Mouse (Mus musculus) small intestine, adult 2 months (tissue): ENCODE measurements around the gene Prrc2b.

Experiments used
- CTCF ChIP-seq: fragments of 200-500 bp; IDR thresholded peaks from 2 replicates; pipeline ENCODE4 v1.5.1; 2012; ENCODE audit warnings: low read depth, mild to moderate bottlenecking, control low read depth, inconsistent platforms, low read length, moderate library complexity, mixed read lengths; ENCODE audit not compliant: insufficient replicate concordance, insufficient read length; ENCODE audit errors: extremely low read depth
- POLR2A ChIP-seq: fragments of 200-500 bp; IDR thresholded peaks from 2 replicates; pipeline ENCODE4 v1.6.1; 2012; ENCODE audit warnings: low read depth, mild to moderate bottlenecking, control low read depth, inconsistent platforms, low read length, moderate library complexity

DNA sequence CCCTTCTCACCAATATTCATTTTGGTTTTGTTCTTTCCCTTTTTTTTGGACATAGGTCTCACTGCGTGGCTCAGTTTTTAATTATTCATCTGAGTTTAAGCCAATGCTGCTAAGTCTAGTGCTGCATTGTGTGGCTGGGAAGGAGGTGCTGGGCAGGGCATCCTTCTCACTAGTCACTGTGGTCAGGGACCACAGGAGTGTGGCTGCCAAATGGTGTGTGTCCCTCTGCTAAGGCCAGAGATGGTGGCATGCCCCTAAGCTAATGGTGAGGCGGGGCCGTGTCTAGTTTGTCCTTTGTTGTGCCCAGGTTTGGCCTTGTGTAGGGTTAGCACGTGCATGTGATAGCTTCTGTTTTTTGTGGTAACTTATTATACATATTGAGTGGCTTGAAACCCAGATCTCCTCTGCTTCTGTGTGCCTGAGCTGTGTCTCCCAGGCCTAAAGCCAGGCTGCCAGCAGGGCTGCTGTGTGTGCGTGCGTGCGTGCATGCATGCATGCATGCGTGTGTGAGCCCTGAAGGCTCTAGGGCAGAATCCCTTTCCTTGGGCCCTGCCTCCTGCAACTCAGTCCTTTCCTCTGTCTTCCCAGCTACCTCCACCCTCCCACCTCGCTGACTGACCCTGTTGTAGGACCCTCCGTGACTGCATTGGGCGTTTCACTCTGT, 26.6 kb downstream of the Prrc2b start:
- TF ChIP-seq POLR2A = no peak
- TF ChIP-seq CTCF = no peak
